Mouse (Mus musculus) cortical plate, adult 2 months (tissue): Measurements from ENCODE around the gene Heatr5b.

Experiments used
- CTCF ChIP-seq: fragments of 200-500 bp; IDR thresholded peaks from 2 replicates; pipeline ENCODE4 v1.5.1; 2011; ENCODE audit warnings: mild to moderate bottlenecking, control low read depth, low read length; ENCODE audit not compliant: insufficient read depth; ENCODE audit errors: extremely low read depth
- POLR2A ChIP-seq: fragments of 200-500 bp; IDR thresholded peaks from 2 replicates; pipeline ENCODE4 v1.6.1; 2011; ENCODE audit warnings: mild to moderate bottlenecking, low read length, control low read depth; ENCODE audit not compliant: insufficient read depth; ENCODE audit errors: extremely low read depth

- TF ChIP-seq CTCF, result no peak
- TF ChIP-seq POLR2A, result no peak
These were observed 37.9 kb downstream of the Heatr5b start for GRCm38 (mm10) chr17:78797222-78797621.
